Mouse (Mus musculus): ENCODE measurements around the gene Olfr854.

- TF ChIP-seq CTCF (IDR thresholded peaks at IDR 0.05; ENCODE audit: low read depth), result no peak
- TF ChIP-seq EP300 (IDR thresholded peaks at IDR 0.05; ENCODE audit: low read depth), result no peak
These were observed 26.2 kb downstream of the Olfr854 start, which contains the start of gene Olfr853 for GRCm38 (mm10) chr9:19540976-19541375.
